ENCODE assay signal across 24 mouse cellular contexts in the genomic region with DNA sequence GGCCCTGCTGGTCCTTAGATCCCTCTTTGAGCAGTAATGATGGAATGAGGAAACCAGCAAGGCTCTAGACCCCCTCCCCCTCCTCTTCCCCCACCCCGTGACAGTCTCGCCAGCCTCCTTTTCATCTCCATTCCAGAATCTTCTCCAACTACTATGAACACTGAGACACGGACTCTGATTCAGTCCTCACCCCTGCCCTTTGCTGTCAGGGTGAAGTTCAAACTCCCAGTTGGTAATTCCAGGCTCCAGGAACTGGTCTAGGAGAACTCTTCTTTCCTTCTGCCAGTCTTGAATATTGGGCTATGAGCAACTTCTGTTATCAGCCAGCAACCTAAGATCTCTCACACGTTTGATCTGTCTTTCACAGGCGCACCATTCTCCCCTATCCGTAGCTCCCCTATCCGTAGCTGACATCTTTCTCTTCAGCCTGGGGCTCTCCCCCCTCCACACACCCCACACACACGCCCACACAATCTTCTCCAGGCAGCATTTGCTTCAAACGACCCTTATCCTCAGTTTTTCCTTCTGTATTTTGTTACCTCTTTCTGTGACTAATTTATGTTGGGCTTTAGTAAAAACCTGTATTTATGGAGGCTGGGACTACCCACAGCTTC.
DNase-seq lines count a peak whose midpoint lies in the region; ATAC-seq and TF ChIP-seq lines count a peak whose summit lies in the region.
"Had no signal": no experiment of that assay in that cellular context is flagged by ENCODE, and none has a peak within 500 bp of the region (broad histone marks: within the 10 kb centered on the region; RNA-seq: fewer than 3 reads in every experiment).

No protein-coding gene starts in this region.

- no peaks in the 10 kb centered on the region for H3K27me3 ChIP-seq in kidney, adult 2 months (replicated peaks; ENCODE audit: control insufficient read depth, insufficient read depth, low read length)
- H3K27me3 ChIP-seq in testis, adult 2 months (ENCODE audit: control insufficient read depth, insufficient read depth, low read length): no peaks in the 10 kb centered on the region
- no peaks in the 10 kb centered on the region for H3K27me3 ChIP-seq in liver, embryonic 16.5 days (ENCODE audit: control insufficient read depth, insufficient read depth, low read depth, low read length)
- H3K27me3 ChIP-seq: embryonic facial prominence, embryonic 15.5 days; limb, embryonic 13.5 days; megakaryocyte, embryonic 14.5 days; midbrain, embryonic 15.5 days; neural tube, embryonic 12.5 days; stomach, embryonic 15.5 days had no signal

- peak; percentile 39; the same call in 1 of the 2 replicates for ATAC-seq in liver, embryonic 16.5 days (ENCODE audit: low read depth)
- ATAC-seq: CD4-positive, CD25-positive, alpha-beta regulatory T cell, adult 4 months; forebrain, embryonic 14.5 days; hindbrain, embryonic 16.5 days; midbrain, embryonic 15.5 days had no signal

- no peak for TF ChIP-seq POLR2A in kidney, adult 2 months (IDR thresholded peaks at IDR 0.05; ENCODE audit: low read depth, low read length)
- TF ChIP-seq POLR2A in testis, adult 2 months (IDR thresholded peaks at IDR 0.05; ENCODE audit: control insufficient read depth, low read depth, low read length): no peak

- no peak overlapping the region for H3K9ac ChIP-seq in liver, embryonic 16.5 days (ENCODE audit: low read depth, low read length)
- H3K9ac ChIP-seq: embryonic facial prominence, embryonic 15.5 days; limb, embryonic 13.5 days; lung, embryonic 14.5 days; midbrain, embryonic 15.5 days; neural tube, embryonic 12.5 days; stomach, embryonic 15.5 days had no signal

- peaks cover 9% of the 10 kb centered on the region for H3K4me1 ChIP-seq in kidney, adult 2 months (ENCODE audit: control insufficient read depth, insufficient read depth, low read length)
- H3K4me1 ChIP-seq in testis, adult 2 months (ENCODE audit: control insufficient read depth, insufficient read depth, low read length): no peaks in the 10 kb centered on the region; the same call in 1 of the 2 replicates
- peaks cover 6% of the 10 kb centered on the region for H3K4me1 ChIP-seq in liver, embryonic 16.5 days (ENCODE audit: control insufficient read depth, low read depth, low read length)
- H3K4me1 ChIP-seq: limb, embryonic 13.5 days; midbrain, embryonic 15.5 days; neural tube, embryonic 12.5 days; stomach, embryonic 15.5 days had no signal

- peak overlapping the region; percentile 36; the same call in 1 of the 2 replicates for H3K27ac ChIP-seq in kidney, adult 2 months (ENCODE audit: insufficient read depth, low read depth, low read length)
- H3K27ac ChIP-seq in testis, adult 2 months (ENCODE audit: control insufficient read depth, insufficient read depth, low read depth, low read length): no peak overlapping the region
- no peak overlapping the region for H3K27ac ChIP-seq in liver, embryonic 16.5 days (ENCODE audit: low read length)
- H3K27ac ChIP-seq: embryonic facial prominence, embryonic 15.5 days; heart, embryonic 10.5 days; limb, embryonic 13.5 days; midbrain, embryonic 15.5 days; neural tube, embryonic 12.5 days; stomach, embryonic 15.5 days had no signal

- DNase-seq in kidney, adult 2 months: peak; percentile 75
- DNase-seq in kidney, postnatal 4 days: no peak
- DNase-seq in testis, postnatal 14 days (ENCODE audit: low spot score): no peak
- DNase-seq in heart, postnatal 4 days: no peak
- DNase-seq in spleen, postnatal 14 days (ENCODE audit: low spot score in 2 of 2): no peak
- DNase-seq: adrenal gland, postnatal 36 days; cerebellum, adult 9-10 months; kidney, postnatal 14 days; lung, embryonic 14.5 days; right cerebral cortex, postnatal 14 days; thymus, adult 2 months; thymus, postnatal 4 days had no signal

- no peak for TF ChIP-seq CTCF in kidney, adult 2 months (conservative IDR thresholded peaks at IDR 0.05; ENCODE audit: insufficient read depth, insufficient read length, low read depth, low read length)
- TF ChIP-seq CTCF in testis, adult 2 months (IDR thresholded peaks at IDR 0.05; ENCODE audit: control insufficient read depth, insufficient read depth, insufficient replicate concordance, low read depth, low read length): no peak

- 53% methylated on average over 9 of the region's 9 CpGs for WGBS in kidney, adult 2 months
- 31% methylated on average over 9 of the region's 9 CpGs for WGBS in liver, embryonic 16.5 days (ENCODE audit: insufficient replicate concordance)

- no peaks in the 10 kb centered on the region for H3K9me3 ChIP-seq in liver, embryonic 16.5 days (replicated peaks; ENCODE audit: control insufficient read depth, low read length)
- H3K9me3 ChIP-seq: embryonic facial prominence, embryonic 15.5 days; heart, embryonic 10.5 days; limb, embryonic 13.5 days; midbrain, embryonic 15.5 days; neural tube, embryonic 12.5 days; stomach, embryonic 15.5 days had no signal

- H3K36me3 ChIP-seq in kidney, adult 2 months (ENCODE audit: control insufficient read depth, insufficient read depth, low read length): no peaks in the 10 kb centered on the region
- H3K36me3 ChIP-seq in testis, adult 2 months (ENCODE audit: control insufficient read depth, insufficient read depth, low read length): no peaks in the 10 kb centered on the region
- H3K36me3 ChIP-seq in liver, embryonic 16.5 days (ENCODE audit: control insufficient read depth, insufficient read depth): no peaks in the 10 kb centered on the region
- H3K36me3 ChIP-seq: embryonic facial prominence, embryonic 15.5 days; heart, embryonic 10.5 days; limb, embryonic 13.5 days; midbrain, embryonic 15.5 days; neural tube, embryonic 12.5 days; stomach, embryonic 15.5 days had no signal

- no peak overlapping the region for H3K4me2 ChIP-seq in liver, embryonic 16.5 days (ENCODE audit: low read depth, low read length)
- H3K4me2 ChIP-seq: embryonic facial prominence, embryonic 15.5 days; limb, embryonic 13.5 days; lung, embryonic 14.5 days; midbrain, embryonic 15.5 days; neural tube, embryonic 12.5 days; stomach, embryonic 15.5 days had no signal

- H3K4me3 ChIP-seq in kidney, adult 2 months (ENCODE audit: insufficient read depth, low read depth, low read length): no peak overlapping the region
- H3K4me3 ChIP-seq in testis, adult 2 months (ENCODE audit: control insufficient read depth, low read depth, low read length): peak overlapping the region; percentile 63
- H3K4me3 ChIP-seq in liver, embryonic 16.5 days (ENCODE audit: low read depth, low read length): no peak overlapping the region
- H3K4me3 ChIP-seq: embryonic facial prominence, embryonic 15.5 days; heart, embryonic 10.5 days; limb, embryonic 13.5 days; megakaryocyte, embryonic 14.5 days; midbrain, embryonic 15.5 days; neural tube, embryonic 12.5 days; stomach, embryonic 15.5 days had no signal
